Comparison of ENCODE assay signal across 1 mouse cellular context in genomic region chr2:121447006-121447405, GRCm38 (mm10).
TF ChIP-seq lines count a peak whose summit lies in the region.

No protein-coding gene starts in this region.

TF ChIP-seq in MEL, 35 proteins besides CTCF, POLR2A, EP300 and RAD21 (continued from another document):
- 0 out of 2 replicates have a peak, but pooled peaks have one; percentile 41 for TF ChIP-seq HCFC1 (IDR thresholded peaks at IDR 0.05; ENCODE audit: low read depth, low read length)
- TF ChIP-seq ELF1 (IDR thresholded peaks at IDR 0.05; ENCODE audit: low read depth, low read length): peak; percentile 15; the same call in 1 of the 2 replicates
- TF ChIP-seq TCF12 (IDR thresholded peaks at IDR 0.05; ENCODE audit: low read depth, low read length): no peak
- TF ChIP-seq ZMIZ1 (IDR thresholded peaks at IDR 0.05; ENCODE audit: low read depth, low read length): no peak
- no peak for TF ChIP-seq MYC (IDR thresholded peaks at IDR 0.05; ENCODE audit: low read depth, low read length)
- TF ChIP-seq MAZ (IDR thresholded peaks at IDR 0.05; ENCODE audit: low read depth, low read length): no peak
- TF ChIP-seq POLR2AphosphoS5 (IDR thresholded peaks at IDR 0.05; ENCODE audit: borderline replicate concordance, low read depth, low read length): no peak
- TF ChIP-seq KAT2A (conservative IDR thresholded peaks at IDR 0.05; ENCODE audit: low read depth, low read length): no peak
- TF ChIP-seq SMC3 (IDR thresholded peaks at IDR 0.05; ENCODE audit: low read depth, low read length): no peak
- no peak for TF ChIP-seq POLR2AphosphoS2 (IDR thresholded peaks at IDR 0.05; ENCODE audit: low read length)
